Mouse (Mus musculus) CH12.LX (cell line): Measurements from ENCODE around the gene Ddx10. TPM values are rescaled to one million over a fixed set of nuclear protein-coding genes. Genes with fewer than 3 reads are reported as not detected.

Source experiments
- DNase-seq: peaks from one replicate; pipeline ENCODE4 v3.0.0-alpha.2; 2013; ENCODE audit errors: extremely low read depth
- H3K27ac ChIP-seq: 2 replicates; pipeline ENCODE4 v1.5.1; 2012; ENCODE audit warnings: low read depth, mild to moderate bottlenecking, control low read depth, moderate library complexity; ENCODE audit not compliant: insufficient read depth
- H3K27me3 ChIP-seq: replicated peaks from 2 replicates; pipeline ENCODE3; 2012; ENCODE audit warnings: inconsistent platforms
- H3K36me3 ChIP-seq, 2 experiments: replicated peaks in 1 of 2; 2 replicates each; pipeline versions ENCODE3 to v1.6.1; 2012; ENCODE audit warnings: inconsistent platforms in 1 of 2, low read length in 1 of 2, mild to moderate bottlenecking in 1 of 2, mixed read lengths in 1 of 2, moderate library complexity in 1 of 2; ENCODE audit not compliant: control insufficient read depth in 1 of 2, insufficient read depth in 1 of 2
- H3K4me1 ChIP-seq, 2 experiments: 2 replicates each; pipeline ENCODE4 v1.6.1; 2012; ENCODE audit warnings: inconsistent platforms in 1 of 2, moderate library complexity in 1 of 2; ENCODE audit not compliant: insufficient read depth in 2 of 2, control insufficient read depth in 1 of 2
- H3K4me2 ChIP-seq: 2 replicates; pipeline ENCODE4 v1.6.1; 2012; ENCODE audit warnings: low read depth, mild to moderate bottlenecking, control low read depth; ENCODE audit not compliant: poor library complexity, insufficient read depth, severe bottlenecking
- H3K4me3 ChIP-seq, 3 experiments: fragments of 150-350 bp in 1 of 3; sonication (generic) in 1 of 3; replicated peaks in 1 of 3; 2 replicates each; pipeline versions ENCODE3 to v1.5.1; 2011 to 2012; ENCODE audit warnings: low read depth in 2 of 3, low read length in 2 of 3, mild to moderate bottlenecking in 2 of 3, moderate library complexity in 2 of 3, control low read depth in 1 of 3, improper control_type of control experiment in 1 of 3, inconsistent platforms in 1 of 3, mixed read lengths in 1 of 3; ENCODE audit not compliant: poor library complexity in 1 of 3
- H3K79me2 ChIP-seq: replicated peaks from 2 replicates; pipeline ENCODE4 v1.6.1; 2012; ENCODE audit warnings: mild to moderate bottlenecking, moderate library complexity; ENCODE audit not compliant: control insufficient read depth, poor library complexity, insufficient read depth, severe bottlenecking; ENCODE audit errors: extremely low read depth
- H3K9ac ChIP-seq: 2 replicates; pipeline ENCODE4 v1.6.1; 2012; ENCODE audit warnings: low read depth, mild to moderate bottlenecking, control low read depth, moderate library complexity; ENCODE audit not compliant: insufficient read depth
- H3K9me3 ChIP-seq: replicated peaks from 2 replicates; pipeline ENCODE3; 2012; ENCODE audit warnings: low read length, inconsistent platforms, mixed read lengths
- BHLHE40 ChIP-seq: IDR thresholded peaks from 2 replicates; pipeline ENCODE4 v1.6.1; 2011; ENCODE audit warnings: mild to moderate bottlenecking, low read depth, low read length, improper control_type of control experiment
- CHD2 ChIP-seq: IDR thresholded peaks from 2 replicates; pipeline ENCODE4 v1.6.1; 2011; ENCODE audit warnings: low read length, improper control_type of control experiment
- EP300 ChIP-seq: IDR thresholded peaks from 2 replicates; pipeline ENCODE4 v1.6.1; 2011; ENCODE audit warnings: low read length, improper control_type of control experiment
- ETS1 ChIP-seq: conservative IDR thresholded peaks from 2 replicates; pipeline ENCODE4 v1.6.1; 2012; ENCODE audit warnings: low read depth, mild to moderate bottlenecking, inconsistent platforms, low read length, improper control_type of control experiment, moderate library complexity
- GABPA ChIP-seq: IDR thresholded peaks from 2 replicates; pipeline ENCODE4 v1.6.1; 2012; ENCODE audit warnings: low read depth, low read length, improper control_type of control experiment, inconsistent platforms; ENCODE audit not compliant: insufficient replicate concordance
- IRF4 ChIP-seq: IDR thresholded peaks from 2 replicates; pipeline ENCODE4 v1.6.1; 2014; ENCODE audit warnings: low read depth, mild to moderate bottlenecking, inconsistent platforms, low read length, improper control_type of control experiment
- JUN ChIP-seq: IDR thresholded peaks from 2 replicates; pipeline ENCODE4 v1.6.1; 2011; ENCODE audit warnings: low read depth, mild to moderate bottlenecking, low read length, improper control_type of control experiment, moderate library complexity; ENCODE audit not compliant: insufficient read depth
- JUND ChIP-seq: conservative IDR thresholded peaks from 2 replicates; pipeline ENCODE4 v1.6.1; 2011; ENCODE audit warnings: low read depth, low read length, improper control_type of control experiment
- KAT2A ChIP-seq: IDR thresholded peaks from 2 replicates; pipeline ENCODE4 v1.6.1; 2012; ENCODE audit warnings: low read length, improper control_type of control experiment, inconsistent platforms; ENCODE audit not compliant: insufficient replicate concordance
- MAX ChIP-seq: IDR thresholded peaks from 2 replicates; pipeline ENCODE4 v1.6.1; 2011; ENCODE audit warnings: low read length, improper control_type of control experiment
- MAZ ChIP-seq: IDR thresholded peaks from 2 replicates; pipeline ENCODE4 v1.6.1; 2012; ENCODE audit warnings: low read depth, mild to moderate bottlenecking, inconsistent platforms, low read length, improper control_type of control experiment, moderate library complexity
- MXI1 ChIP-seq: IDR thresholded peaks from 2 replicates; pipeline ENCODE4 v1.6.1; 2011; ENCODE audit warnings: mild to moderate bottlenecking, low read depth, low read length, improper control_type of control experiment
- MYC ChIP-seq: IDR thresholded peaks from 2 replicates; pipeline ENCODE4 v1.6.1; 2011; ENCODE audit warnings: low read depth, mild to moderate bottlenecking, improper control_type of control experiment, low read length
- PAX5 ChIP-seq: IDR thresholded peaks from 2 replicates; pipeline ENCODE4 v1.6.1; 2012; ENCODE audit warnings: low read length, inconsistent platforms, mixed read lengths
- POLR2AphosphoS2 ChIP-seq: IDR thresholded peaks from 2 replicates; pipeline ENCODE4 v1.6.1; 2011; ENCODE audit warnings: low read depth, low read length, improper control_type of control experiment
- RAD21 ChIP-seq: IDR thresholded peaks from 2 replicates; pipeline ENCODE4 v1.6.1; 2011; ENCODE audit warnings: low read depth, mild to moderate bottlenecking, low read length, improper control_type of control experiment, moderate library complexity
- SIN3A ChIP-seq: IDR thresholded peaks from 2 replicates; pipeline ENCODE4 v1.6.1; 2012; ENCODE audit warnings: low read length, improper control_type of control experiment, inconsistent platforms
- SMC3 ChIP-seq: IDR thresholded peaks from 2 replicates; pipeline ENCODE4 v1.6.1; 2011; ENCODE audit warnings: low read depth, low read length, improper control_type of control experiment
- USF1 ChIP-seq: IDR thresholded peaks from 2 replicates; pipeline ENCODE4 v1.6.1; 2014; ENCODE audit warnings: low read depth, mild to moderate bottlenecking, inconsistent platforms, low read length, improper control_type of control experiment
- ZKSCAN1 ChIP-seq: IDR thresholded peaks from 2 replicates; pipeline ENCODE4 v1.6.1; 2012; ENCODE audit warnings: low read depth, inconsistent platforms, low read length, improper control_type of control experiment, borderline replicate concordance
- dilution Hi-C: fragments of 300-500 bp; cut with MboI; formaldehyde crosslinking; loops from 2 replicates; pipeline ENCODE4 v1.14.3; 2020; ENCODE audit warnings: low sequenced_read_pairs; ENCODE audit not compliant: extremely low pct_unique_long_range_greater_than_20kb, extremely low pct_ligation_motif_present
- in situ Hi-C: fragments of 300-500 bp; cut with MboI; formaldehyde crosslinking; loops from 3 replicates; pipeline ENCODE4 v1.14.3; 2019; ENCODE audit warnings: low sequenced_read_pairs, low pct_ligation_motif_present, low pct_unique_long_range_greater_than_20kb, mixed read lengths
- polyA plus RNA-seq: library from polyadenylated mRNA; unstranded; fragments of >175 nt; gene quantifications from 2 replicates; pipeline ENCODE4 v1.2.1, GENCODE M21; 2012; ENCODE audit warnings: low read depth; ENCODE audit not compliant: insufficient read length
- total RNA-seq, 2 experiments: library from RNA; depleted of rRNA; stranded (reverse); fragments of 300-350 nt in 1 of 2; fragments of >200 nt in 1 of 2; gene quantifications; 2 replicates each; pipeline ENCODE4 v1.2.3; 2012 to 2014

Ddx10 gene
- total and polyA plus RNA-seq, 3 experiments = 23.4 to 64.2 (median 36.1) TPM

DNA sequence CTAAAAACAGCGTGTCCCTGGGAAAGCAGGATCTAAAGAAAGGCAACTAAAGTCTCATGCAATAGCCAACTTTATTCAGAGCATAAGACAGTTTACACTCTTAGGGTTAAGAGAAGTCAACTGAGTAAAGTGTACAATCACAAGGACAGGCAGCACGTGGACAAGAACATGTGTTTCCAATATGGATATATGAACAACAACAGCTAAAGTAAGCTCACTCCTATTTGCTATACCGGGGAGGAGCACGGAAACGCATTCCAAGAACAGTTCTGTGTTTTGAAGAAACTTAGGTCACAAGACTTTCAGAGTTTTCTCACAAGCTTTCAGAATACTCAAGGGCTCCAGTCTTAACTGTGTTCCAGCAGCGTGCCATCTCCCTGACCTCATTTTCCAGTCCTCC is 10.3 kb upstream of the Ddx10 start:
- Histone ChIP-seq H3K9ac (no peak overlapping the region), H3K9me3 (no peaks in the 10 kb centered on the region), H3K27ac (no peak overlapping the region), H3K4me2 (no peak overlapping the region), H3K4me1 (no peaks in the 10 kb centered on the region), H3K36me3 (no peaks in the 10 kb centered on the region), H3K27me3 (no peaks in the 10 kb centered on the region), H3K4me3 (no peak overlapping the region), H3K79me2 (no peaks in the 10 kb centered on the region)
- in situ Hi-C loops (loop anchor here (10.0 kb wide), 1 partner anchor 417 kb away; the partner anchor contains the start of gene Cul5), dilution Hi-C loops (no loop called here)
- TF ChIP-seq RAD21 (no peak), POLR2AphosphoS2 (no peak), MAZ (no peak), GABPA (no peak), MXI1 (no peak), MAX (no peak)
- DNase-seq = no peak

DNA sequence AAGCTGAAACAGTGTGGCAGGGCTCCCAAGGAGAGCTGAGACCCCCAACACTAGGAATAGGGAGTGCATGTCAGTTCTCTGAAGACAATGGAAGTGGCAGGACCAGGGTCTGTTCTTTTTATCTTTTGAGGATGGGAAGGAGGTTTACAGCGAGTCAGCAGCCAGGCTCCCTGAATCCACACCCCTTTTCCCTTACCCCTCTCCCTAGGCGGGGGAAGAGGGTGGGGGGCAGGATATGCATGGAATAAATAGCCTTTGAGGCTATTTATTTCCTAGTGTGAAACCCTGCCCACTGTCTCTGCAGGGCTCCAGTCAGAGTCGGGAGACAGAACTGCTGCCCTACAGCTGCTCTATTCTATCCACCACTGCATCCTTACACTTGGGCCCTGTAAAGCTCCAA is 9.9 kb upstream of the Ddx10 start:
- Histone ChIP-seq H3K36me3 (no peaks in the 10 kb centered on the region), H3K79me2 (no peaks in the 10 kb centered on the region), H3K9me3 (no peaks in the 10 kb centered on the region), H3K4me3 (no peak overlapping the region), H3K27me3 (no peaks in the 10 kb centered on the region), H3K4me1 (no peaks in the 10 kb centered on the region), H3K27ac (no peak overlapping the region), H3K9ac (no peak overlapping the region), H3K4me2 (no peak overlapping the region)
- dilution Hi-C loops (no loop called here), in situ Hi-C loops (loop anchor here (10.0 kb wide), 1 partner anchor 417 kb away; the partner anchor contains the start of gene Cul5)
- no peak for DNase-seq
- TF ChIP-seq SIN3A (no peak), PAX5 (no peak), ETS1 (no peak), JUN (no peak), BHLHE40 (no peak), USF1 (no peak), MAX (no peak), CHD2 (no peak), ZKSCAN1 (no peak), JUND (no peak), EP300 (no peak), POLR2AphosphoS2 (no peak), IRF4 (no peak), MYC (no peak), SMC3 (no peak), KAT2A (no peak), RAD21 (no peak)
